Mouse (Mus musculus) limb, embryonic 11.5 days (tissue): ENCODE measurements around the gene Sim2. TPM values are rescaled to one million over a fixed set of nuclear protein-coding genes. Genes with fewer than 3 reads are reported as not detected.

Source experiments
- ATAC-seq: fragments of 200-750 bp; cut with Nextera tagmentation; 2 replicates; pipeline ENCODE4 v1.8.0; 2017; ENCODE audit warnings: low read depth; ENCODE audit not compliant: insufficient number of reproducible peaks, low FRiP score, low TSS enrichment
- DNase-seq: peaks from one replicate; pipeline ENCODE4 v3.0.0-alpha.2; 2015; ENCODE audit warnings: low spot score
- H3K27ac ChIP-seq: fragments of 300-500 bp; sonication (generic); replicated peaks from 2 replicates; pipeline ENCODE4 v1.5.1; 2014; ENCODE audit warnings: low read depth, mild to moderate bottlenecking, low read length
- H3K27me3 ChIP-seq: fragments of 300-500 bp; sonication (generic); 2 replicates; pipeline ENCODE4 v1.6.1; 2014; ENCODE audit warnings: mild to moderate bottlenecking, low read length, mixed read lengths; ENCODE audit not compliant: control insufficient read depth, insufficient read depth
- H3K36me3 ChIP-seq: fragments of 300-500 bp; sonication (generic); 2 replicates; pipeline ENCODE4 v1.6.1; 2014; ENCODE audit warnings: mild to moderate bottlenecking, low read length, moderate library complexity, mixed read lengths; ENCODE audit not compliant: control insufficient read depth, insufficient read depth
- H3K4me1 ChIP-seq: fragments of 300-500 bp; sonication (generic); 2 replicates; pipeline ENCODE4 v1.6.1; 2014; ENCODE audit warnings: low read length, mixed read lengths; ENCODE audit not compliant: control insufficient read depth, insufficient read depth
- H3K4me2 ChIP-seq: fragments of 300-500 bp; sonication (generic); 2 replicates; pipeline ENCODE4 v1.6.1; 2014; ENCODE audit warnings: low read depth, mild to moderate bottlenecking, moderate library complexity; ENCODE audit not compliant: severe bottlenecking
- H3K4me3 ChIP-seq: fragments of 300-500 bp; sonication (generic); 2 replicates; pipeline ENCODE4 v1.5.1; 2014; ENCODE audit warnings: low read depth, low read length
- H3K9ac ChIP-seq: fragments of 300-500 bp; sonication (generic); 2 replicates; pipeline ENCODE4 v1.6.1; 2014; ENCODE audit warnings: mild to moderate bottlenecking, low read length
- H3K9me3 ChIP-seq: fragments of 300-500 bp; sonication (generic); 2 replicates; pipeline ENCODE4 v1.6.1; 2016; ENCODE audit warnings: low read length; ENCODE audit not compliant: control insufficient read depth
- WGBS: fragments of 180-500 bp; shearing (Covaris S2); extraction: QIAGEN DNeasy Blood & Tissue Kit; methylation state at CpG from one replicate; pipeline ENCODE4 v1.1.7; 2014; 5-methylcytosine and 5-hydroxymethylcytosine counted together
- polyA plus RNA-seq: library from polyadenylated mRNA; unstranded; fragments of >200 nt; fragmentation: Nextera tagmentation; extraction: Ambion mirVana; gene quantifications from 2 replicates; pipeline ENCODE4 v1.2.1, GENCODE M21; 2014

Sim2 gene
- polyA plus RNA-seq, result 2.6 and 2.7 TPM in 2 replicates

DNA sequence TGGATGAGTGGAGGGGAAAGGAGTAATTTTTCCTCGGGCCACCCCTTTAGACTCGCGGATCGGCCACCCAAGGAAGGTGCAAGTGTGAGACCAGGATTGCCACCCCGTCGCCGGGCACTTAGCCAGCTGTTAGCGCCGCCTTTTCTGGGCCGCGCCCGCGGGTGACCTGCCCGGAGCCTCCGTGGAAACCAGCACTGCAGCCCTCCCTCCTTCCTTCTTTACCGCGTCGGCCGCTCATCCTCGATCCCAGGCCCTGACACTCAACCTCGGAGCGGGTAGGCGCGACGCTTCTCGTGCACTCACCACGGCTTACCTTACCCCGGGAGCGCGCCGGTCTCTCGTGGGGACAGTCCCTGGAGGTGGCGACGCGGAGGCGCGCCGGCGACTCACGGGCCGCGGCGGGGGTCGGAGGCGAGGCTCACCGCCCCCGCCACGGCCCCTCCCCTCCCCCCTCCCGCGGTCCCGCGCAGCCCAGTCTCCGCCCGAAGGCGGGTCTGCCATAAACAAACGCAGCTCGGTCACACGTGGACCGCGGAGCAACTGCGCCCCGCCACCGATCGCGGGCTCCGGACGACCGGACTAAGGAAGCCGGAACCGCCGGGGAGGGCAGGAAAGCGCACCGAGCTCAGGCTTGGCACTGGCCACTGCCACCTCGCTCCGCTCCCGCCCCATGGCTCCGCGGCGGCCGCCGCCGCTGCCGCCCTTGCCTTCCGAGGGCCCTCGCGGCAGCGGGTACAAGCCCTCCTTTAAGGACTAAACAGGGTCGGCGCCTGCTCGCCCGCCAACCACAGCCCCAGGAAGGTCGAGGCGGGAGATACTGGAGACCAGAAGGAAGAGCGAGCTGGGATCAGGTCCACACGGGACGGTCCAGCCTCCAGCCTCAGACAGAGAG lies at the start of gene Sim2:
Gene Sim2, plus strand, starts transcription at position 221 of the 892 bp plus-strand sequence.
- H3K9ac ChIP-seq, result peak within 1 kb of the TSS; percentile 45
- peaks cover 15% of the 10 kb centered on the region; the same call in 1 of the 2 replicates for H3K4me1 ChIP-seq
- peak within 1 kb of the TSS; percentile 32 for H3K4me3 ChIP-seq
- no peak within 1 kb of the TSS for H3K27ac ChIP-seq
- peaks cover 89% of the 10 kb centered on the region for H3K27me3 ChIP-seq
- ATAC-seq (no peak), DNase-seq (peak; percentile 55)
- under 1% methylated on average over 88 of the region's 96 CpGs for WGBS
- no peaks in the 10 kb centered on the region for H3K36me3 ChIP-seq
- peak within 1 kb of the TSS; percentile 36 for H3K4me2 ChIP-seq
- no peaks in the 10 kb centered on the region for H3K9me3 ChIP-seq

GRCm38 (mm10) chr16:94037280-94037679 lies 47.5 kb upstream of the Sim2 start:
- peaks cover 5% of the 10 kb centered on the region for H3K4me1 ChIP-seq
- H3K4me2 ChIP-seq, result no peak overlapping the region
- no peak overlapping the region for H3K9ac ChIP-seq
- H3K4me3 ChIP-seq, result no peak overlapping the region
- H3K27ac ChIP-seq, result no peak overlapping the region
- H3K9me3 ChIP-seq, result no peaks in the 10 kb centered on the region
- DNase-seq (no peak), ATAC-seq (no peak)
- peaks cover 3% of the 10 kb centered on the region; the same call in 1 of the 2 replicates for H3K27me3 ChIP-seq
- no peaks in the 10 kb centered on the region for H3K36me3 ChIP-seq
- 95% methylated on average over 7 of the region's 7 CpGs for WGBS

DNA sequence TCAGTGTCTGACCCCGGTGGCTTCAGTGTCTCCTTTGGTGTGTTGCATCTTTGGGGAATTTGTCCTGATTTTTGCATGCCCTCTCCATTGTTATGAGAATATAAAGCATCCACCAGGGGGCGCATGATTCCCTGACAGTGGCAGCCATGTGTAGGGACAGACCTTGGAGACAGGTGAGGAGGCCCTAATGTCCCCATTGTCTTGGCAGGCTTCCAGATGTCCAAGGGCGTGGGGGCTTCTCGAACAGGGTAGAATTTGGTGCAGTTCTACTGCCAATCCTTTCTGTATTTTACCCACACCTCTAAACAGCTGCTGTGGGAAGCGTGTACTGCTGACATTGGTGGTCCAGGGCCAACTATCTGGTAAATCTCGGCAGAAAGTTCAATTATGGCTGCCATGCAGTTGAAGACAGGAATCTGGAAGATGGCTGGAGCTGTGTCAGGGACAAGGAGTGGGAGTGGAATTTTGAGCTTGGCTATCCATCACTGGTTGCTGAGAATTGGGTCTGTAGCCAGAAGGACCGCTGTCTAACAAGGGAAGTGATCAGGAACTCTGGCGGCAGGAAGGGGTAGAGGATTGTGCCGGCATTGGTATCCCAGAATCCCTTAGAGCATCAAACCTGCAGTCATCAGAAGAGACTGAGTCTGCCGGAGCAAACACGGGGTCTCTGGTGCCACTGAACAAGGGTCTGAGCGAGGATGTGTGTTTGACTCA lies 46.3 kb upstream of the Sim2 start:
- H3K9ac ChIP-seq, result no peak overlapping the region
- H3K36me3 ChIP-seq, result no peaks in the 10 kb centered on the region
- no peak overlapping the region for H3K27ac ChIP-seq
- H3K4me1 ChIP-seq, result peaks cover 5% of the 10 kb centered on the region
- DNase-seq, result peak; percentile 79
- no peaks in the 10 kb centered on the region for H3K9me3 ChIP-seq
- no peak overlapping the region for H3K4me2 ChIP-seq
- H3K27me3 ChIP-seq, result peaks cover 3% of the 10 kb centered on the region; the same call in 1 of the 2 replicates
- no peak overlapping the region for H3K4me3 ChIP-seq
- no peak for ATAC-seq
- WGBS, result 67% methylated on average over 12 of the region's 12 CpGs

DNA sequence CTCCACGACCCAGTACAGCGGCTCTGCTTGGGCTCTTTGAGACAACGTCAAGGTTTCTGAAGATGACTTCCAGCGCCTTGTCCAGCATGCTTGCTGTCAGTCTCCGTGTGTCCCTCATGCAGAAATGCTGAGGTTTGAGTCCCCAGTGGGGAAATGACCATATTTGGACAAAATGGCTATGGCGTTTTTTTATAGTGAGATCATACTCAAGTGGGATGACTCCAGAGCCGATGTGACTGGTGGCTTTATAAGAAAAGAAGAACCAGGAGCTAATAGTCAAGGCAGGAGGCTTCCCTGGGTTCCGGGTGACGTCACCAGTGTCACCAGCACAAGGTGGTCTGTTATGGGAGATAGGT lies 45.8 kb upstream of the Sim2 start:
- ATAC-seq, result no peak
- no peaks in the 10 kb centered on the region for H3K36me3 ChIP-seq
- no peak for DNase-seq
- no peaks in the 10 kb centered on the region for H3K9me3 ChIP-seq
- no peak overlapping the region for H3K9ac ChIP-seq
- H3K4me2 ChIP-seq, result no peak overlapping the region
- H3K27me3 ChIP-seq, result peaks cover 3% of the 10 kb centered on the region; the same call in 1 of the 2 replicates
- 91% methylated on average over 9 of the region's 9 CpGs for WGBS
- H3K27ac ChIP-seq, result no peak overlapping the region
- H3K4me3 ChIP-seq, result no peak overlapping the region
- peaks cover 5% of the 10 kb centered on the region for H3K4me1 ChIP-seq

- Histone ChIP-seq H3K9me3 (no peaks in the 10 kb centered on the region), H3K9ac (no peak overlapping the region), H3K4me3 (no peak overlapping the region), H3K36me3 (no peaks in the 10 kb centered on the region), H3K4me2 (peak overlapping the region; percentile 2; the same call in 1 of the 2 replicates), H3K4me1 (peaks cover 8% of the 10 kb centered on the region), H3K27ac (no peak overlapping the region), H3K27me3 (peaks cover 3% of the 10 kb centered on the region; the same call in 1 of the 2 replicates)
- DNase-seq (no peak), ATAC-seq (no peak)
- 26% methylated on average over 16 of the region's 16 CpGs for WGBS
Measured at GRCm38 (mm10) chr16:94040485-94040884, 44.2 kb upstream of the Sim2 start.

DNA sequence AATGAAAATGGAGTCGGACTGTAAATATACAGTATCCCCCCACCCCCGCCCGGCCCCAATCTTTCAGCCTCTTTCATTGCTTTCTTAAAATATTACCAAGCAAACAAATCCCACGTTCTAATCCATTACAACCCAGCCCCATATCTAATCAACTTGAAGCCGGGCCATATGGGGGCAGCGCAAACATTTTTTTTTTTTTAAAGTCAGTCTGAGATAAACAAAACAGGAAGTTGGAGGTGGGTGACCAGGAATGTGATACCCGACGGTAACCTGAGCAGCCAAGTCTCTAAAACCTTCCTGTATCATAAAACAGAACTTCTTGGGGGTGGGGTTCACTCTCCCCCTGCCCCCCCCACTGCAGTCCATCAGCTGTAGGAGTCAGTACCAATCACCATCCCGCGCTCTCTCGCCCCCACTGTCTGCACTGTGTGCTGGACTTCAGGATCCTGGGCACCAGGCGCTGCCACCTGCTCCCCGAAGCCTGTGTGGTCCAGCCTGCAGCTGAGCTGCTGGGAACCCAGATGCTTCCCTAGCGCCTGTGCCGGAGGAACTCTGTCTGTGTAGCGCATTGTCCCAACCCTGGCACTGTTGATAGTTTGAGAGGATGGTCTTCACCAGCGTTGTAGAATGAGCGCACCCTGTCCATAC lies 43.5 kb upstream of the Sim2 start:
- Histone ChIP-seq H3K9me3 (no peaks in the 10 kb centered on the region), H3K36me3 (no peaks in the 10 kb centered on the region), H3K4me1 (peaks cover 8% of the 10 kb centered on the region), H3K27ac (no peak overlapping the region), H3K4me3 (no peak overlapping the region), H3K27me3 (peaks cover 3% of the 10 kb centered on the region; the same call in 1 of the 2 replicates), H3K9ac (no peak overlapping the region), H3K4me2 (peak overlapping the region; percentile 2)
- ATAC-seq (peak; percentile 59; the same call in 1 of the 2 replicates), DNase-seq (peak; percentile 66)
- WGBS, result 48% methylated on average over 18 of the region's 18 CpGs

GRCm38 (mm10) chr16:94043797-94044196 lies 40.9 kb upstream of the Sim2 start:
- WGBS, result 95% methylated on average over 1 of the region's 1 CpGs
- Histone ChIP-seq H3K4me2 (no peak overlapping the region), H3K4me3 (no peak overlapping the region), H3K9me3 (no peaks in the 10 kb centered on the region), H3K27ac (no peak overlapping the region), H3K36me3 (no peaks in the 10 kb centered on the region), H3K9ac (no peak overlapping the region), H3K27me3 (peaks cover 3% of the 10 kb centered on the region; the same call in 1 of the 2 replicates), H3K4me1 (peaks cover 8% of the 10 kb centered on the region)
- DNase-seq, result no peak
- ATAC-seq, result no peak

GRCm38 (mm10) chr16:94044996-94045395 lies 39.7 kb upstream of the Sim2 start:
- H3K36me3 ChIP-seq, result no peaks in the 10 kb centered on the region; the same call in 1 of the 2 replicates
- ATAC-seq, result no peak
- no peak overlapping the region for H3K27ac ChIP-seq
- peaks cover 3% of the 10 kb centered on the region; the same call in 1 of the 2 replicates for H3K27me3 ChIP-seq
- H3K4me3 ChIP-seq, result no peak overlapping the region
- no peak overlapping the region for H3K4me2 ChIP-seq
- 22% methylated on average over 7 of the region's 7 CpGs for WGBS
- no peaks in the 10 kb centered on the region for H3K9me3 ChIP-seq
- peaks cover 8% of the 10 kb centered on the region for H3K4me1 ChIP-seq
- no peak overlapping the region for H3K9ac ChIP-seq
- no peak for DNase-seq
